Mouse (Mus musculus): ENCODE results near the gene Snrpa1. TPM values are rescaled to one million over a fixed set of nuclear protein-coding genes. Genes with fewer than 3 reads are reported as not detected.
"Not testable (repeated sequence)": the region's sequence is repeated elsewhere in the genome, so short reads cannot be mapped to it uniquely, and the experiment has no call there.

Gene Snrpa1
- polyA plus RNA-seq, 1 experiment from 2014 or later, result 47.6 TPM

GRCm38 (mm10) chr7:66047975-66048374 lies 10.8 kb upstream of the Snrpa1 start:
- no peaks in the 10 kb centered on the region; the same call in 1 of the 2 replicates for H3K4me1 ChIP-seq (ENCODE audit: insufficient read depth)
- 72% methylated on average over 4 of the region's 4 CpGs for WGBS (ENCODE audit: insufficient replicate concordance)
- no peak overlapping the region for H3K27ac ChIP-seq (ENCODE audit: low read depth)
- H3K4me3 ChIP-seq (ENCODE audit: low read depth, low read length), result no peak overlapping the region
- H3K9ac ChIP-seq (replicated peaks), result no peak overlapping the region
- H3K9me3 ChIP-seq (ENCODE audit: low read length), result no peaks in the 10 kb centered on the region
- no peak for TF ChIP-seq CTCF (IDR thresholded peaks at IDR 0.05; ENCODE audit: low read depth)
- no peak for TF ChIP-seq EP300 (IDR thresholded peaks at IDR 0.05; ENCODE audit: low read depth)
- no peaks in the 10 kb centered on the region for H3K36me3 ChIP-seq (replicated peaks; ENCODE audit: insufficient read depth, low read length)
- H3K27me3 ChIP-seq (ENCODE audit: insufficient read depth, low read length), result no peaks in the 10 kb centered on the region
- no peak overlapping the region for H3K4me2 ChIP-seq (ENCODE audit: low read depth, low read length)
- DNase-seq, result no peak
- ATAC-seq, result peak; percentile 33; the same call in 1 of the 2 replicates

GRCm38 (mm10) chr7:66048446-66049230 lies 10.2 kb upstream of the Snrpa1 start:
- Histone ChIP-seq H3K9me3 (ENCODE audit: low read length) (no peaks in the 10 kb centered on the region; the same call in 1 of the 2 replicates), H3K27ac (ENCODE audit: low read depth) (no peak overlapping the region)

GRCm38 (mm10) chr7:66053946-66054483 lies 4.8 kb upstream of the Snrpa1 start:
- DNase-seq (no peak), ATAC-seq (no peak)
- no peak overlapping the region for H3K9ac ChIP-seq (replicated peaks)
- H3K4me1 ChIP-seq (ENCODE audit: insufficient read depth), result no peaks in the 10 kb centered on the region
- no peaks in the 10 kb centered on the region; the same call in 1 of the 2 replicates for H3K9me3 ChIP-seq (ENCODE audit: low read length)
- H3K4me2 ChIP-seq (ENCODE audit: low read depth, low read length), result no peak overlapping the region
- 76% methylated on average over 4 of the region's 4 CpGs for WGBS (ENCODE audit: insufficient replicate concordance)
- H3K27ac ChIP-seq (ENCODE audit: low read depth), result no peak overlapping the region
- H3K27me3 ChIP-seq (ENCODE audit: insufficient read depth, low read length), result no peaks in the 10 kb centered on the region
- H3K36me3 ChIP-seq (replicated peaks; ENCODE audit: insufficient read depth, low read length), result no peaks in the 10 kb centered on the region
- no peak overlapping the region for H3K4me3 ChIP-seq (ENCODE audit: low read depth, low read length)
- no peak for TF ChIP-seq EP300 (IDR thresholded peaks at IDR 0.05; ENCODE audit: low read depth)
- no peak for TF ChIP-seq CTCF (IDR thresholded peaks at IDR 0.05; ENCODE audit: low read depth)

More at GRCm38 (mm10) chr7:66048446-66049230, 10.2 kb upstream of the Snrpa1 start:
- DNase-seq (no peak), ATAC-seq (no peak)
- Histone ChIP-seq H3K4me2 (ENCODE audit: low read depth, low read length) (no peak overlapping the region), H3K36me3 (replicated peaks; ENCODE audit: insufficient read depth, low read length) (no peaks in the 10 kb centered on the region), H3K4me1 (ENCODE audit: insufficient read depth) (no peaks in the 10 kb centered on the region; the same call in 1 of the 2 replicates), H3K4me3 (ENCODE audit: low read depth, low read length) (no peak overlapping the region), H3K9ac (replicated peaks) (no peak overlapping the region), H3K27me3 (ENCODE audit: insufficient read depth, low read length) (no peaks in the 10 kb centered on the region)
- no peak for TF ChIP-seq EP300 (IDR thresholded peaks at IDR 0.05; ENCODE audit: low read depth)
- no peak for TF ChIP-seq CTCF (IDR thresholded peaks at IDR 0.05; ENCODE audit: low read depth)
- WGBS (ENCODE audit: insufficient replicate concordance), result 81% methylated on average over 12 of the region's 12 CpGs

DNA sequence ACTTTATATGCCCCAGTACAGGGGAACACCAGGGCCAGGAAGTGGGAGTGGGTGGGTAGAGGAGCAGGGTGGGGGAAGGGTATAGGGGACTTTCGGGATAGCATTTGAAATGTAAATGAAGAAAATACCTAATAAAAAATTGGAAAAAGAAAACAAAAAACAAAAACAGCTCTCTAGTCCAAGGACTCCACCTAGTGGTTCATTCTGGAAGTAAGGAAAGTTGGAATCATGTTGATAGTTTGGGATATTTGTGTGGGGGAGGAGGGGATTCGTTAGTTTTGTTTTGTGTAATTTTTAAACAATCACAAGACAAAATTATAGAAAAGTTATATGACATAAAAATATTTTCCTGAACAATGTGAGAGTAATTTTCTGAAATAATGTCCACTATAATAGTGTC lies 3.4 kb upstream of the Snrpa1 start:
- not testable (repeated sequence) for H3K36me3 ChIP-seq (replicated peaks; ENCODE audit: insufficient read depth, low read length); H3K27ac ChIP-seq (ENCODE audit: low read depth); H3K4me1 ChIP-seq (ENCODE audit: insufficient read depth); ATAC-seq; DNase-seq; H3K9me3 ChIP-seq (ENCODE audit: low read length); H3K4me3 ChIP-seq (ENCODE audit: low read depth, low read length); H3K9ac ChIP-seq (replicated peaks); H3K27me3 ChIP-seq (ENCODE audit: insufficient read depth, low read length); H3K4me2 ChIP-seq (ENCODE audit: low read depth, low read length)
- WGBS (ENCODE audit: insufficient replicate concordance), result 2% methylated on average over 2 of the region's 2 CpGs
- peak; percentile 72 for TF ChIP-seq CTCF (IDR thresholded peaks at IDR 0.05; ENCODE audit: low read depth)

DNA sequence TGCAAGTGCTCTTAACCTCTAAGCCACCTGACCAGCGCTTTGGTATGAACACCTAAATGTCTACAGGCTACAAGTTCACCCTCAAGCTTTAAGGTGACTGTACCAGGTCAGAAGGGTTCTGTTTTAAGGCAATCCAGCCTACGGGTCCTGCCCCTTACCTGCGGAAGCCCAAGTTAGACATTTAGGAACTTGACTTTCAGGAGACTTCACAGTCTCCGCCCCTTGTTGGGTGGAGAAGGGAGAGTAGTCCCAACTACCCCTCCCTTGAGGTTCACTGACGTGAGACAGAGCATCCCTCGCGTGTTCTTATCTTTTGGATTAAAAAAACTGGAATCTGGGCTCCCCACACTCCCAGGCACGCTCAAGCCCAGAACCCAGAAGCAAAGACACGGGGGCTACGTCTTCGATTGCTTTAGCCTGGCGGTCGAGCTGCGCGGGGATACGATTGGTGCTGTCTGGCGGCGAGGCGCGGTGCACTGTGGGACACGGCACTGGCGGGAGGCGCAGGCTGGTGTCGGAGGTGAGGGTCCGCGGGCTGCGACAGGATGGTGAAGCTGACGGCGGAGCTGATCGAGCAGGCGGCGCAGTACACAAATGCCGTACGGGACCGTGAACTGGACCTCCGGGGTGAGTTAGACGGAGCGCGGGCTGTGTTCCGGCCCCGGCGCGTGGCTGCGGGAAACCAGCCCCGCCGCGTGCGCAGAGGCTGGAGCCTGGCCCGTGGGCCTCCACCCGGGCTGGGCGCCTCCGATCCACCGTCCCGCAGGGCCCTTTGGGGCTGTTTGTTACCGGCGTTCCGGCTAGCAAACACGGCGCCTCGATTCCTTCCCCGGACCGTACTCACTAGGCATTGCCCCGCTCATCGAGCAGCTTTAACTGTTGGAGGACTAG lies 1.5 kb downstream of the Snrpa1 start:
- H3K4me2 ChIP-seq (ENCODE audit: low read depth, low read length), result peak overlapping the region; percentile 71
- TF ChIP-seq EP300 (IDR thresholded peaks at IDR 0.05; ENCODE audit: low read depth), result no peak; the same call in 1 of the 2 replicates
- H3K4me3 ChIP-seq (ENCODE audit: low read depth, low read length), result peak overlapping the region; percentile 95
- peak overlapping the region; percentile 58 for H3K27ac ChIP-seq (ENCODE audit: low read depth)
- peaks cover 25% of the 10 kb centered on the region for H3K36me3 ChIP-seq (replicated peaks; ENCODE audit: insufficient read depth, low read length)
- under 1% methylated on average over 64 of the region's 64 CpGs for WGBS (ENCODE audit: insufficient replicate concordance)
- no peaks in the 10 kb centered on the region for H3K27me3 ChIP-seq (ENCODE audit: insufficient read depth, low read length)
- H3K9me3 ChIP-seq (ENCODE audit: low read length), result no peaks in the 10 kb centered on the region
- DNase-seq, result peak; percentile 90
- ATAC-seq, result peak; percentile 97
- H3K9ac ChIP-seq (replicated peaks), result peak overlapping the region; percentile 96
- H3K4me1 ChIP-seq (ENCODE audit: insufficient read depth), result peaks cover 10% of the 10 kb centered on the region; the same call in 1 of the 2 replicates

DNA sequence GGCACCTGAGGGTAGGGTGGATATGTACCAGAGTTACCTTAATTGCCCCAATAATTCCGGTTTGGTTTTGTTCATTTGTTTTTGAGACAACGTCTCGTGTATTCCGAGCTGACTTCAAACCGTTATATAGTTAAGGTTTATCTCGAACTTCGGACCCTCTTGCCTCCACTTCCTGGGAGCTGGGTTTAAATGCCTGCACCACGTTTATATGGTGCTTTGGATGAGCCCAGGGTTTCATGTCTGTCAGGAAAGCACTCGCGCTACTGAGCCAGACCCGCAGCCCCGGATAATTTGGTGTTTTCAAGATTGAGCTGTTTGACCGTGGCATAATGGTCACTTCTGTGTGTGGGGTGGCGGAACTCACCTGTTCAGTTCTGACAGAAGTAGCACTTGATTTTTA lies 2.3 kb downstream of the Snrpa1 start:
- H3K36me3 ChIP-seq (replicated peaks; ENCODE audit: insufficient read depth, low read length), result peaks cover 31% of the 10 kb centered on the region
- H3K4me2 ChIP-seq (ENCODE audit: low read depth, low read length), result peak overlapping the region; percentile 71
- peaks cover 10% of the 10 kb centered on the region; the same call in 1 of the 2 replicates for H3K4me1 ChIP-seq (ENCODE audit: insufficient read depth)
- peak overlapping the region; percentile 58 for H3K27ac ChIP-seq (ENCODE audit: low read depth)
- ATAC-seq (no peak), DNase-seq (no peak)
- no peaks in the 10 kb centered on the region for H3K9me3 ChIP-seq (ENCODE audit: low read length)
- TF ChIP-seq EP300 (IDR thresholded peaks at IDR 0.05; ENCODE audit: low read depth), result no peak
- TF ChIP-seq CTCF (IDR thresholded peaks at IDR 0.05; ENCODE audit: low read depth), result no peak
- 2% methylated on average over 14 of the region's 14 CpGs for WGBS (ENCODE audit: insufficient replicate concordance)
- no peaks in the 10 kb centered on the region for H3K27me3 ChIP-seq (ENCODE audit: insufficient read depth, low read length)
- peak overlapping the region; percentile 96 for H3K9ac ChIP-seq (replicated peaks)
- peak overlapping the region; percentile 95 for H3K4me3 ChIP-seq (ENCODE audit: low read depth, low read length)
